Mouse (Mus musculus): ENCODE results near the gene Dnajc3.

Dnajc3 gene

DNA sequence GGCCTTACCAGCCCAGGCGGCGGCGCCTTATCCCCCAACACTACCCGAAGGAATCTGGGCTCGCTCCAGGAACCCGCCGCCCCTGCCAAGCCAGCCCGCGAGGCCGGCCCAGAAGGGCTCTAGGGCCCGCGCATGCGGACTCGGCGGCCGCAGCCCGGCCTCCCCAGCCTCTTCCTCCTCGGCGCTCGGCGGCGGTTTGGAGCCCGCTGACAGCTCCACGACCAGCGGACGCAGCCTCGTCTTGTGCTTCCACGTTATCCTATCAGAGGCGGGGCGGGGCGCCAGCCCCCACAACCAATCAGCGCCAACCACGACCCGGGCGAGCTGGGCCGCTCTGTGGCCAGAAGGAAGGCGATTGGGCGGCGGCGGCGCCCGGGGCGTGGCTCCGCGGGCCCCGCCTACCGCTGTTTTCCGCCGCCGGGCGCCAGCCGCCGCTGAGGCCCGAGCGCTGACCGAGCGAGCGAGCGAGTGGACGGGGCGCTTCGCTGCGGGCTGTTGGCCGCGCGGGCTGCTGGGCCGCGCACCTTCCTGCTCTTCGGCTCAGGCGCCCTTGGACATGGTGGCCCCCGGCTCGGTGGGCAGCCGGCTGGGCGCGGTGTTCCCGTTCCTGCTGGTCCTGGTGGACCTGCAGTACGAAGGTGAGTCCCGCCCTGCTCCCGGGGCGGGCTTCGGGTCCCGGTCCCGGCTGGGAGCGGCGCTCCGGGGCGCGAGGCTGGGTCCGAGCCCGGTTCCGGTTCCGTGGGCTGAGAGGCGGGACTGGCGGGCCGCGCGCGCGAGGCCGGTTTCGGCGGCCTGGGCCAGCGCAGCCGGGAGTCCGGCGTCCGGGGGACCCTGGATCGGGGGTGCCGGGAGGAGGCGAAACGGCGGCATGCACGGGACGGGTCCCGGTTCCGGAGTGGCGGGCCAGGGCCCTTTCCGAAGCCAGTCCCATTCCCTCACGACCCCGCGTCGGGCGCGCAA lies at the start of gene Dnajc3:
Gene Dnajc3 (plus strand): TSS at position 444 of the 960 bp plus-strand sequence.
- peak; percentile 99 for DNase-seq (ENCODE audit: low spot score in 2 of 2)

DNA sequence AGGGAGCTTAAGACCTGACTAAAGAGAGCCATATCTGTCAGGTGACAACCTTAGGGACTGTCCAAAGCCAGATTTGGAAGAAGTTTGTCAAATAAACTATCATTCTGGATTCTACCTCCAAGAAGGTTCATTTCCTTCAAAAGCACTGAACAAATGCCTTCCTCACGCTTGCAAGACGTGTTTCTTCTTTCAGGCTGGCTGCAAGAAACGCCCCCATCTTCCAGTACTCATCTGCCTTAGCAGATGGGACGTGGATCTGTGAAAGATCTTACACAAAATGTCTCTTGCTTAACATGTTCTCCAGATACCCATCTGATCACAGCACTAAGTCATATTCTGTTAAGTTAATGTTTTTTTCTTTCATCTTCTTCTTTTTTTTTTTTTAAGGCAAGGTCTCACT lies 47.7 kb upstream of the Dnajc3 start:
- DNase-seq (ENCODE audit: low spot score in 2 of 2) = no peak

DNA sequence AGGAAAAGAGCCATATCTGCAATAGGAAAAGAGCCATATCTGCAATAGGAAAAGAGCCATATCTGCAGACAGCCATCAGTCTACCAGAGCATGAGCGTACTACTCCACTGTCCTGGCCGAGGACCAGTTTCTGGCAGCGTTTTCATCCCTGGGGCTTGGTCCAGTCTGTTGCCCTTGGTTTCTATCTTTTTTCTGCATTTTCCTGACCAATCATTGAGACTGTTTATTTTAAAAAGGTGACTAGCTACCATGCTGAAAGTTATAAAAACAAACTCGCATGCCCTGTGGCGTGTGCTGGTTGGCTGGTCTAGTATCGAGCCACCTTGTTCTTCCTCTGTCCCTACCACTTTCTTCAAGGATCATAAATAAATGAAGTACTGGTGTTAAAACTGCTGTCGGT lies 42.5 kb upstream of the Dnajc3 start:
- no peak for DNase-seq (ENCODE audit: low spot score in 2 of 2)

DNA sequence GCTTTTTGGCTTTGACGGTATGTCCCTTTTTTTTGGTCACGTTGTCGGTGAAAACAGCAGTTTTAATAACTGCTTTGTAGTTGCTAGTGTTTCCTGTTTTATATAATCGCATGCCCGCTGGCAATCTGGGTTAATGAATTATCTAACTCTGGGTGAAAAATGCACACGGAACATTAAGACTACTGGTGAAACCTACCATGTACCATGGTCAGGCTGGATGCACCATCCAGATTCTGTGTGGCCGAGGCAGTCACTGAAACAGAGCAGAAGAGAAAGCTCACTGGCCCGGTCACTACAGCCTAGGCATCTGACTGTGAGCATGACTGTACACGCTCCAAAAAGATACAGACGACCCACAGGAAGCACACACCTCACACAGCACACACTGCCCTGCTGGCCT lies 42.1 kb upstream of the Dnajc3 start:
- DNase-seq (ENCODE audit: low spot score in 2 of 2) = no peak

DNA sequence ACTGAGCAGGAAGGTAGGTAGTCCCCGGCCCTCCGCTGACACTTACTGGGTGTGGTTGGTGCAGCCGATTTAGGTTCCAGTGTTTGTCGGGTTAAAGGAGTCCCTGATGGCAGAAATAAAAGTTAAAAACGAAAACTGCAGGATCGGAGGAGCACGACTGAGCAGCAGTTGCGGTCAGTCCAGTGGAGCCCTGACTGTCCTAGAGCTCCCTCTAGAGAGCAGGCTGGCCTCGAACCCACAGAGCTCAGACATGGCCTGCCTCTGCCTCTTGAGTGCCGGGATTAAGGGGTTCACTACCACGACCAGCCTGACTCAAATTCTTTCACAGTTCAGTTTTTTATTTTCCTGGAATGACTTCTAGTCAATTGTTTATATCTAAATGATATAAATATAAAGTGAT lies 37.8 kb upstream of the Dnajc3 start:
- DNase-seq (ENCODE audit: low spot score in 2 of 2) = no peak

DNA sequence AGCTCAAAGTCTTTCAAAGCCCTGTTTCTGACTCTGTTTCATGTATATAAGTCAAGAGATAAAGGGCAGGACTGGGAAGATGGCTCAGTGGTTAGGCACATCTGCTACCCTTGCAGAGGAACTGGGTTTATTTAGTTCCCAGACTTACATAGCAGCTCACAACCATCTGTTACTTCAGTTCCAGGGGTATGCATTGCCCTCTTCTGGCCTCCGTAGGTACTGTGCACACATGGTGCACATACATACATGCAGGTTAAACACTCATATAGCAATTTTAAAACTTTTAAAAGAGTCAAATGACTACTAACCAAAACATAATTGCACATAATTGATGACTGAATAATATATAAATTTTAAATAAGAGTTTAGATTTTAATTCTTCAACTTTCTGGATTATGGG lies 36.9 kb upstream of the Dnajc3 start:
- DNase-seq (ENCODE audit: low spot score in 2 of 2) = no peak

DNA sequence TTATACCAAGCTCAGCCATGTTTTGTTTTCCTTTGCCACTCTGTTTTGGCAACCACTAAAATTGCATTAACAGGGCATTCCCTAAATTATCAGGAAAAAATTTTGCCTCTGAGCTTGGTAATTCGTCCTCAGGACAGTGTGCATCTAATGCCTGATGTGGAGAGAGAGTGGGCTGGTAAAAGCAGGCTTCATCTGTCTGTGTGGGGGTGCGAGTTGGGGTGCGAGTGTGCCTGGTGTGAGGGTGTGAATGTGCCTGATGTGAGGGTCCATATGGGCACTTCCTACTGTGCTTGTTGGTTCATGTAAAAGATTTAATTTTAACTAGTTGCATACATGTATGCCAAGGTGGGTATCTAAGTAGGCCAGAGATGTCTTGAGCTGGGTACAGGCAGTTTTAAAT lies 34.4 kb upstream of the Dnajc3 start:
- no peak for DNase-seq (ENCODE audit: low spot score in 2 of 2)

DNA sequence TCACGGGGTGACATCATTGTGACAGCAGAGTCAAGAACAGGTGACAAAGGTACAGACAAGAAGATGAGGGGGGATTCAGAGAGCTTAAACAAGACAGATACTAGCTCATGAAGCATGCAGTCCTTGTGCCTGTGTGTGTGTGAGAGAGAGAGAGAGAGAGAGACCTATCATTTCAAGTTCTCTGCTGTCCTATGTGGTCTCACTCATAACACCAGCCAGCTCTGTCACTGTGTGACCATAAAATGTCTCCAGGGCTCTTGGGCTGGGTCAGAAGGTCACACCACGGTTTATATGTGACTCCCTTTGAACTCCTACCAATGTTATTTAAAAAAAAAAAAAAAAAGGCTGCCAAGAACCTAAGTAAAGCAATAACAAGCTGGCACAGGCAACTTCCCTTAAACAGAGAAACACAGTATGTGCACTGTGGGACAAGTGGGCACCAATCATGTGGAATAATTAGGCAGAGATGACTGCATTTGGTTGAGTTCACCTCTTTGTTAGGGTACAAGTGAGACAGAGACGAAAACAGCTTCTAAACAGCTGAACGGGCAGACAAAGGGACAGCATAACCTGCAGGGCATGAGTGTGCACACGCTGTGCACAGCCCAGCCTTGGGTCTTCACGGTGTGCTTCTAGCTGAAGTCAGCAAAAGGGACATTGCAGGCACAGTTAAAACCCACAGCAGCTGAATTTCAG lies 33.8 kb upstream of the Dnajc3 start:
- no peak for DNase-seq (ENCODE audit: low spot score in 2 of 2)

DNA sequence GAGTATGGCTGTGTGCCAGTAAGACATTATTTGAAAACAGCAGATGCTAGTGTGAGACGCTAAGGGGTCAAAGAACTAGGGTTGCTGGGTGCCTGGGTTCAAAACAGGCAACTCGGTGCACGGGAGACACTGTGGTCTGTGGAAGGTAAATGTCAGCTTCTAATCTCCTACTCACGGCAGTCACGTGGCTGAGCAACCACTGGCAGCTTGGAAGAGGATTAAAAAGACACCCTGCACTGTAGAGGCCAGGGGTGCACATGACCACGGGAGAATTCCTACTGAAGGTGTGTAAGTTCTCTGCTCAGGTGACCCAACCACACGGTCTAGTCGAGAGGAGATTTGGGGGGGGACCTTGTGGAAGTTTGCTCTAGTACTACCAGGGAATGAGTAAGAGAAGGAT lies 30.2 kb upstream of the Dnajc3 start:
- DNase-seq (ENCODE audit: low spot score in 2 of 2) = no peak

DNA sequence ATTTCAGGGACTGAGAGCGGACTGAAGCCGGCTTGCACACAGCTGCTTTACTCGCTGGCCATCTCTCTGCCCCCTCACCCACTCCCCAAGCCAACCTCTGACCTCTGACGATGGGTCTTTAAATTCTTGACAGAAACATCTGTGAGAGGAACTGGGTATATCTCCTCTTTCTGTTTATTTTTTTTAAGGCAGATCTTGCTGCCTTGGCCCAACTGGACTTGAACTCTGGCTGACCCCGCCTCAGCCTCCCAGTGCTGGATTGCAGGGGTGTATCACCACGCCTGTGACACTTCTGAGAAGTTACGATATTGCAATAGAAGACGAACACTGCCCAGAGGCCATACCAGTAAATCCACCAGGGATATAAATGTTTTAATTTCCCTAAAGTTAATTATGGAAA lies 27.9 kb upstream of the Dnajc3 start:
- DNase-seq (ENCODE audit: low spot score in 2 of 2) = no peak

DNA sequence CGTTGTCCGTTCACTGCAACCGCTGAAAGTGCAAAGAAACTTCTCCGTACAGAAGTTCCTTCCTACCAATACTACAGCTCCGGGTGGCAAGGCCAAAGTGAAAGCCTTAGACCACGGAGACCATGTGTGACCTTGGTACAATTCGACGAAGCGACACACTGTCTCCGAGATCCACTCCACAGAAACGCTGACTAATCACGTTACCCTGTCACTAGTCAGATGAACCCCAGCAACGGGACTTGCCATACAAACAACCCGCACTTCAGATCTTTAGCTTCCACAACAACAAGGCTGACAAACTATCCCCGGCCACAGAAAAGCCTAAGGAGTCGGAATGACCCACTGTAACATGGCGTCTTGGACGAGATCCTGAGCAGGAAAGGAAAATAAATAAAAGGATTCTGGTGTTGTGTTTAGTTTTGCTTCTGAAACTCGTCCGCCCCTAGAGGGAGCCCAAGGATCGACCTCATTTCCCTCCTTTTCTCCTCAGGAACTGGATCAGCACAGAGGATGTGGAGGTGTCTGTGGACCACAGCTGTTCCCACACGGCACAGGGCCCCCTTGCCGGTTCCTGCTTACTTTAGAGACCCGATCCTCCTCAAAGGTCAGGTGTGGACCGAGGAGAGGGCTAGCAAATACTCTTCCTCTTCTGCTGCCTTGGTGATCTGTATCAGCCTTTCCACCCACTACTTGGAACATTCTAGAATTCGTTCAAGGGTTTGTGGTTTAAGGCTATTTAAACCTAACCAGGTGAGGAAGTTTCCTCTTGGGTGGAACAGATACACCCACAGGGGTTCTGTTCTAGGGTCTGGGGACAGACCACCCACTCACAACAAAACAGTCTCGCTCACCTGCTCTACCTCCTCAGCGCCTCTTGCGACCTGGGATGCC lies 27.2 kb upstream of the Dnajc3 start:
- DNase-seq (ENCODE audit: low spot score in 2 of 2) = peak in 1 of 2 experiments; percentile 26

DNA sequence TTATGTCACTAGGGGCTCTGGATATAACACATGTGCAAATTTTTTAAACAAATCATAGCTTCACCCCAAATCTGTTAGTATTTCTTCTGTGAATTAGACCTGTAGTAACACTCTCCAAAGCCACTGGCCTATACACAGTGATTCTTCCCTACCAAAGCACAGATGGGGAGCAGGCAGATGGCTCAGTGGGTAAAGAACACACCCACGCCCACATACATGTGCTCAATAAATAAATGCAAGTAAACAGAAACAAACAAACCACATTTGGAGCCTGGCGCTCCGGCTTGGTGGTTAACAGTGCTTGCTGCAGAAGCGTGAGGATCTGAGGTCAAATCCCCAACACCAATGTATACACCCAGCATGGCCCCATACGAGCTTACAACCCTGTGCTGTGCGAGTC lies 26.3 kb upstream of the Dnajc3 start:
- DNase-seq (ENCODE audit: low spot score in 2 of 2) = no peak

DNA sequence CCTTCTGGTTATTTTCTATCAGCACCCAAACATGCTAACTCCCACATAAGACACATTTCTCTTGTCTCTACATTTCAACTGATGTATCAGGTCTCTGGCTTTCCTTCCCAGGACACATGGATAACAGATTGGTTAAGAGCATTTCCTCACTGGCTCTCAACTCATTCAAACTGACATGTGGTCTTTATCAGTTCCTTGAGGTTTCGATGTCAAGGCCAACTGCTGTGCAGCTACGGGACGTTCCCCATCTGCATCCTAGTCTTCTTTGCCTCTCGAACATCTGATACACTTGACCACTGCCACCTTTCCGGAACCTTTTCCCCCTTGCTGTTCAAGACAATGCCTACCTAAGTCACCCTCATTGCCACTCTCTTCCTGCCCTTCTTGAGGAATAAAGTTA lies 24.1 kb upstream of the Dnajc3 start:
- no peak for DNase-seq (ENCODE audit: low spot score in 2 of 2)

DNA sequence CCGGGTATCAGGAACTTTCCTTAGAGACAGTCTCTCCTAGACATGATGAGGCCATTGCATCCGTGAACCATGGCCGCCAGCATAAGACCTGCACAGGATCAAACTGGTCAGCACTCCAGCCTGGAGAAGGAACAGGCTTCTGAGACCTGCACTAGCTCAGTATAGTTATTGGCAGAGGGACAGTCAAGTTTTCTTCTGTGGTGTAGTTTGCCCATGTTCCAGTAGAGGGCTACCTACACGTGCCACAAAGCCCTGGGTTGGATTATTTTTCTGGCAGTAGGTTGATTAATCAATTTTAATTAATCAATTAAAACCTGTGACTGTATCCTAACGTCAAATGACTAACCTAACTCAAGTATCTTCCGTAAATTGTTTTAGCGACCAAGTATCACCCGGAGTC lies 18.8 kb upstream of the Dnajc3 start:
- DNase-seq (ENCODE audit: low spot score in 2 of 2) = peak in 1 of 2 experiments; percentile 17

DNA sequence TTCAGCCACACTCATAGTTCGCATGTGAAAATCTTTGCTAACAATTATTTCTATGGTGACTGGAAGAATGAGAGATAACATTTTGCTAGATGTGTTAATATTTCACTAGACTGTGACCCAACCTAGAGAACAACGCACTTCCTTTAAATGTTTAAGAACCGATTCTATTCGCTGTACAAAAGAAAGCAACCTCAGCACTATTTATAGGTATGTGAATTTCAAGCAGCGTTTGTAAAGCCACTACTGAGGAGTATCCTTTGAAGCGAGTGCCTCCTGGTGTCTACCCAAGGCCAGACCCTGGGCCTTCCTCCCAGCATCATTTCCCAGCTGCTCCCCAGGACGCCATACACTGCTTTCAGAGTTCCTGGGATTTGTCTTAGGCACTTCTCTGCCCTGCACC lies 17.1 kb upstream of the Dnajc3 start:
- DNase-seq (ENCODE audit: low spot score in 2 of 2) = no peak

DNA sequence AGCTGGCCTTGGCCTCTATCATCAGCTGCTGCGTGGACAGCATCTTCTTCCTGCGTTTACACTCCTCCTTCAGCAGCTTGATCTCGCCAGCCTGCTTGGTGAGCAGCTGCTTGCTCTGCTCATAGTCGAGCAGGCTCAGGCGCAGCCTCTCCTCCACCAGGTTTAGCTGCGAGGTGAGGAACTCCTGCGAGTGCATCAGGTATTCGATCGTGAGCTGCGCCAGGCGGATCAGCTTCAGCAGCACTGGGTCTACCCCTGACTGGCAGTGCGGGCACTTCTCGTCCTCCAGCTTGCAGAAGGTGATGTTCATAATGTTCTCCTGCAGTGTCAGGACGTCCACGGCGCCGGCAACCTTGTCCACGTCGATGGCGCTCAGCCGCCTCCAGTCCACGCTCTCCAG lies 15.5 kb upstream of the Dnajc3 start:
- DNase-seq (ENCODE audit: low spot score in 2 of 2) = no peak

DNA sequence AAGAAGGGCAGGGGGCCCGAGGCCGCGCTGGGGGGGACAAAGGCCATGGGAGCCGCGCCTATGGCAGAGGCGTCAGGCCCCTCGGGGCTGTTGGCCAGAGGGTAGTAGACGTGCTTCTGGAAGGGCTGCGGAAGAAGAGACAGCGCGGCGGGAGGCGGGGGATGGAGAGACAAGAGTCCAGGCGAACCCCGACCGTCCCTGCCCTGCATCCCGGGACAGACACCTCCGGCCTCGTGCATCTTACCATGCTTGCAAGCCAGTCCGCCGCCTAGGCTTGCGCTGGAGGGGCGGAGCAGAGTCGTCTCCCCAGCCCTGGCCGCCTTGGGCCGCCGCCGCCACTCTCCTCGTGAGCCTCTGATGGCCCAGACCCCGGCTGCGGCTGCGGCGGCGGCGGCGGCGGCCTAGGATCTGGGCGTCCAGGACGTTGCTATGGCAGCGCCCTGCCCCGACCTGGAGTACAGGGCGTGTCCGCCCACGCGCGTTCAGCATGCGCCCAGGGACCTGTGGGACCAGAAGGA lies 15.1 kb upstream of the Dnajc3 start:
- DNase-seq (ENCODE audit: low spot score in 2 of 2) = peak in 1 of 2 experiments; percentile 23

DNA sequence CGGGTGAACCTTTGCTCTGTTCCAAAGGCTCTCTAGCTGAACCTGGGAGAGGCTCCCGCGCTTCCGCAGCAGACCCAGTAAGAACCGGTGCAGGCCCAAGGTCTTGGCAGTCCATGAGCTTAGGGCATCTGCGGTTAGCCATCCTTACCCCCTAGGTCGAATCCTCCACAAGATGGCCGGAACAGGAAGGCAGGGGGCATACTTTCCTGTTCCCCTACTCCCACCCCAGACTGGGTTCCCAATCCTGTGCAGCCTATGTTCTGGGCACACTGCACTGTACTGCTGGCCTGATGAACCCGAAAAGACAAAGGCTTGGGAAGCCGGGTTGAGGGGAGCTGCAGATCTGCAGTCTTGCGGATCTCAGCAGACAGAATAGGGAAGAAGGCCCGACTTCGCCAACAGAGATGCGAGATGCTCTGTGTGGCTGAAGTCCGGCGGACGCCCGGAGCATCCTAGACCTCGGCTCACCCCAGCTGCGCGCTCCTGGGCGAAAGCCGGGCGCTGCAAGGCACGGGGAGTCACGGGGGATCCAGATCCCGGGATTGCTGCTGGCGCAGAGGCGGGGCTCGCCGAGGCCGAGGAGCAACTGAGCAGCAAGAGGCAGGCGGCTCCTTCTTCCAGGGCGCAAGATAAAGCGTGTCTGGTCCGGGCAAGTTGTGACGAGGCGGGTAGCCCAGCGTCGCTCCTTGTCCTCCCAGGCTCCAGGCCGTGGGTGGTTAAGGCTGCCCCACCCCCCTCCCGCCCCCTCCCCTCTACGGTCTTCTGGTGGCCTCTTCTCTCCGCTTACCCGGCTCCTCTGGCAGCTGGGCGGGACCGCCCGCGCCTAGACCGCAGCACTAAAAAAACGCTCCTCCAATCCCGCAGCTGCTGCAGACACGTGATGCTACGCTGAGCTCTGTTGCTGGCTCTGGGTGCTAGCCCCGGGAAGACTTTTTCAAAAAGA lies 12.8 kb upstream of the Dnajc3 start, which contains the start of gene Dzip1:
Gene Dzip1 (minus strand): TSS at position 788 of the 943 bp plus-strand sequence.
- peak in 1 of 2 experiments; percentile 33 for DNase-seq (ENCODE audit: low spot score in 2 of 2)

DNA sequence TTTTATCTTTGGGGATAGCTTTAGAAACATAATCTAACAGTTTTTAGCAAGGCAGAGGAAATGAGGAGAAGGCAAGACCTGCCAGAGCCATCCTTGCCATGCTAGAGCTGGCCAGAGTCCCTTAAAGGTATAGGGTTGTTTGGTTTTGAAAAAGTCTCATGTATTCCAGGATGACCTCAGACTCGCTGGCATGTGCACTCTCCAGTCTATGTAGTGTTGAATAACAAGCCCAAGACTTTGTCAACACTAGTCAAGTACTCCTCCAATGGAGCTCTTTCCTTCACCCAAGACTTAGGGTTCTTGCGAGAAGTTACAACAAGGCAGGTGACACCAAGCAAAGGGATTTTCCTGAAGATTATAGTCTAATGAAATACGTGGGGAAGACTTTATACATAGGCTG lies 9.2 kb upstream of the Dnajc3 start:
- no peak for DNase-seq (ENCODE audit: low spot score in 2 of 2)

DNA sequence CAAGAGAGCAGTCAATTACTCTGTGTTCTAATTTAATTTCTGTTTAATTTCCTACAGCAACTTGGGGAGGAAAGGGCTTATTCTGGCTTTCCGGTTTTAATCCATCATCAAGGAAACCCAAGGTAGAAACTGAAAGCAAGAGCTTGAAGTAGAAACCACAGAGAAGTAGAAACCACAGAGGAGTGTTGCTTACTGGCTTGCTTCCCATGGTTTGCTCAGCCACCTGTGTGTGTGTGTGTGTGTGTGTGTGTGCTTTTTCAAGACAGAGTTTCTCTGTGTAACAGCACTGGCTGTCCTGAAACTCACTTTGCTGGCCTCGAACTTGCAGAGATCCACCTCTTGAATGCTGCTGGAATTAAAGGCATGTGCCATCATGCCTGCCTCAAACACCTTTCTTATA lies 8.0 kb upstream of the Dnajc3 start:
- DNase-seq (ENCODE audit: low spot score in 2 of 2) = peak; percentile 55 to 57

DNA sequence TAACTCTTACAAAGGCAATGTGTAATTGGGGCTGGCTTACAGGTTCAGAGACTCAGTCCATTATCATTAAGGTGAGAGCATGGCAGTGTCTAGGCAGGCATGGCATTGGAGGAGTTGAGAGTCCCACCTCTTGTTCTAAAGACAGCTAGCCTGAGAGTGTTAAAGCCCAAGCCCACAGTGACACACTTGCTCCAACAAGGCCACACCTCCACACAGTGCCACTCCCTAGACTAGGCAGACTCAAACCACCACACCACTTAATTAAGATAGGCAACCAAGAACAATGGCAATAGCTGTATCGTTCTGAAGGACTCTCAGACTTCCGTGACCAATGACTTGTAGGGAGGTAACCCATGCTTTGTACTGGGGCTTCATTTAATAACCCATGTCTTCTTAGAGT lies 7.0 kb upstream of the Dnajc3 start:
- peak; percentile 10 to 47 for DNase-seq (ENCODE audit: low spot score in 2 of 2)
